Mouse (Mus musculus) thymus, adult 2 months (tissue): ENCODE results near the gene Thbs4.

Experiments
- CTCF ChIP-seq: fragments of 200-500 bp; IDR thresholded peaks from 2 replicates; pipeline ENCODE4 v1.5.1; 2012; ENCODE audit warnings: mild to moderate bottlenecking, control low read depth, low read length, moderate library complexity, borderline replicate concordance; ENCODE audit not compliant: control insufficient read depth, poor library complexity, insufficient read depth; ENCODE audit errors: extremely low read depth
- POLR2A ChIP-seq: fragments of 200-500 bp; IDR thresholded peaks from 2 replicates; pipeline ENCODE4 v1.6.1; 2012; ENCODE audit warnings: mild to moderate bottlenecking, low read length, control low read depth, moderate library complexity; ENCODE audit not compliant: control insufficient read depth, poor library complexity, insufficient read depth; ENCODE audit errors: extremely low read depth

DNA sequence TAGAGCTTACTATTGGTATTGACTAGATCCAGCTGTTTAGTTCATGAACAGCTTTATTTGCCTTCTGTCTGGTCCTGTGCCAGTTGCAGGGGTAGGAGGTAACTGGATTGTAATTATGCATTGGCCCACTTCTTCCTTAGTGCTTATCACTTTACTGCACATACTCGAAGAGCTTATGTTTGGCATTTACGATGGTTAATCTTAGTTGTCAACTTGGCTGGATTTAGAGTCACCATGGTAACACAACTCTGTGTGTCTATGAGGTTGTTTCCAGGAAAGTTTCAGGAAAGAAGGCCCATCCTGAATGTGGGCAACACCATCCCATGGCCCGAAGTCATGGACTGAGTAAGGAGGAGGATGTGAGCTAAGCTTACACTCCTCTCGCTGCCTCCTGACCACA lies 38.5 kb upstream of the Thbs4 start:
- no peak for TF ChIP-seq CTCF
- TF ChIP-seq POLR2A, result no peak
